Mouse (Mus musculus): ENCODE measurements at regions not wholly inside any gene's neighbourhood (a gene's known extent, or its start where the extent isn't known, plus 50 kb on each side); places are given as distances from the start of the nearest gene placed in this dataset.

- H3K36me3 ChIP-seq: no peaks in the 10 kb centered on the region
- no peak overlapping the region for H3K4me2 ChIP-seq
- H3K9me3 ChIP-seq: no peaks in the 10 kb centered on the region
- no peak overlapping the region for H3K4me3 ChIP-seq (replicated peaks)
- no peak overlapping the region for H3K27ac ChIP-seq
- no peaks in the 10 kb centered on the region for H3K4me1 ChIP-seq
- WGBS: 77% methylated on average over 7 of the region's 7 CpGs
- ATAC-seq (ENCODE audit: insufficient read depth, low FRiP score, low read depth): no peak
- H3K27me3 ChIP-seq (replicated peaks): no peaks in the 10 kb centered on the region
- no peak overlapping the region for H3K9ac ChIP-seq
Observed at GRCm38 (mm10) chr10:92625781-92626180, 96.4 kb downstream of the Nedd1 start.

GRCm38 (mm10) chr10:92615684-92616379 is 106.4 kb downstream of the Nedd1 start:
- Histone ChIP-seq H3K4me2 (no peak overlapping the region), H3K36me3 (no peaks in the 10 kb centered on the region), H3K4me1 (no peaks in the 10 kb centered on the region), H3K4me3 (replicated peaks) (no peak overlapping the region), H3K27ac (no peak overlapping the region), H3K27me3 (replicated peaks) (no peaks in the 10 kb centered on the region), H3K9ac (no peak overlapping the region), H3K9me3 (no peaks in the 10 kb centered on the region)
- WGBS: 70% methylated on average over 4 of the region's 5 CpGs
- no peak for ATAC-seq (ENCODE audit: insufficient read depth, low FRiP score, low read depth)

GRCm38 (mm10) chr10:92614341-92614740 is 107.9 kb downstream of the Nedd1 start:
- no peaks in the 10 kb centered on the region for H3K27me3 ChIP-seq (replicated peaks)
- H3K4me2 ChIP-seq: no peak overlapping the region
- H3K4me1 ChIP-seq: no peaks in the 10 kb centered on the region
- H3K9ac ChIP-seq: no peak overlapping the region
- ATAC-seq (ENCODE audit: insufficient read depth, low FRiP score, low read depth): no peak
- no peaks in the 10 kb centered on the region for H3K36me3 ChIP-seq
- 79% methylated on average over 6 of the region's 6 CpGs for WGBS
- no peak overlapping the region for H3K27ac ChIP-seq
- no peak overlapping the region for H3K4me3 ChIP-seq (replicated peaks)
- H3K9me3 ChIP-seq: no peaks in the 10 kb centered on the region

- H3K27me3 ChIP-seq (replicated peaks): no peaks in the 10 kb centered on the region
- no peak for ATAC-seq (ENCODE audit: insufficient read depth, low FRiP score, low read depth)
- no peak overlapping the region for H3K4me3 ChIP-seq (replicated peaks)
- WGBS: 70% methylated on average over 3 of the region's 3 CpGs
- no peaks in the 10 kb centered on the region for H3K36me3 ChIP-seq
- H3K9me3 ChIP-seq: no peaks in the 10 kb centered on the region
- no peak overlapping the region for H3K27ac ChIP-seq
- H3K4me1 ChIP-seq: no peaks in the 10 kb centered on the region
- no peak overlapping the region for H3K4me2 ChIP-seq
- H3K9ac ChIP-seq: no peak overlapping the region
Observed at GRCm38 (mm10) chr10:92611060-92611459, 111.2 kb downstream of the Nedd1 start.

- Histone ChIP-seq H3K9me3 (no peaks in the 10 kb centered on the region), H3K27me3 (replicated peaks) (no peaks in the 10 kb centered on the region), H3K27ac (no peak overlapping the region), H3K4me3 (replicated peaks) (no peak overlapping the region), H3K9ac (no peak overlapping the region), H3K36me3 (no peaks in the 10 kb centered on the region), H3K4me2 (no peak overlapping the region), H3K4me1 (no peaks in the 10 kb centered on the region)
- 54% methylated on average over 4 of the region's 4 CpGs for WGBS
- no peak for ATAC-seq (ENCODE audit: insufficient read depth, low FRiP score, low read depth)
Observed at GRCm38 (mm10) chr10:92606761-92607160, 115.5 kb downstream of the Nedd1 start.

- H3K36me3 ChIP-seq: no peaks in the 10 kb centered on the region
- no peaks in the 10 kb centered on the region for H3K27me3 ChIP-seq (replicated peaks)
- no peak overlapping the region for H3K4me2 ChIP-seq
- no peak overlapping the region for H3K4me3 ChIP-seq (replicated peaks)
- no peaks in the 10 kb centered on the region for H3K4me1 ChIP-seq
- H3K9me3 ChIP-seq: no peaks in the 10 kb centered on the region
- no peak overlapping the region for H3K9ac ChIP-seq
- WGBS: 85% methylated on average over 3 of the region's 3 CpGs
- no peak overlapping the region for H3K27ac ChIP-seq
- no peak for ATAC-seq (ENCODE audit: insufficient read depth, low FRiP score, low read depth)
Observed at GRCm38 (mm10) chr10:92605646-92606045, 116.6 kb downstream of the Nedd1 start.

GRCm38 (mm10) chr10:92600116-92600515 is 122.1 kb downstream of the Nedd1 start:
- Histone ChIP-seq H3K4me2 (no peak overlapping the region), H3K4me3 (replicated peaks) (no peak overlapping the region), H3K9me3 (no peaks in the 10 kb centered on the region), H3K27me3 (replicated peaks) (no peaks in the 10 kb centered on the region), H3K27ac (no peak overlapping the region), H3K9ac (no peak overlapping the region), H3K4me1 (no peaks in the 10 kb centered on the region), H3K36me3 (no peaks in the 10 kb centered on the region)
- no peak for ATAC-seq (ENCODE audit: insufficient read depth, low FRiP score, low read depth)
- WGBS: 76% methylated on average over 4 of the region's 4 CpGs

- 25% methylated on average over 6 of the region's 6 CpGs for WGBS
- H3K27ac ChIP-seq: no peak overlapping the region
- H3K4me2 ChIP-seq: no peak overlapping the region
- no peak overlapping the region for H3K4me3 ChIP-seq (replicated peaks)
- no peak overlapping the region for H3K9ac ChIP-seq
- no peaks in the 10 kb centered on the region for H3K27me3 ChIP-seq (replicated peaks)
- no peak for ATAC-seq (ENCODE audit: insufficient read depth, low FRiP score, low read depth)
- H3K4me1 ChIP-seq: no peaks in the 10 kb centered on the region
- H3K36me3 ChIP-seq: no peaks in the 10 kb centered on the region
- H3K9me3 ChIP-seq: no peaks in the 10 kb centered on the region
Observed at GRCm38 (mm10) chr10:92595496-92596355, 126.5 kb downstream of the Nedd1 start.

- no peak overlapping the region for H3K4me2 ChIP-seq
- no peaks in the 10 kb centered on the region for H3K36me3 ChIP-seq
- H3K9me3 ChIP-seq: no peaks in the 10 kb centered on the region
- H3K27me3 ChIP-seq (replicated peaks): no peaks in the 10 kb centered on the region
- no peak overlapping the region for H3K27ac ChIP-seq
- no peak for ATAC-seq (ENCODE audit: insufficient read depth, low FRiP score, low read depth)
- H3K4me1 ChIP-seq: no peaks in the 10 kb centered on the region
- no peak overlapping the region for H3K4me3 ChIP-seq (replicated peaks)
- H3K9ac ChIP-seq: no peak overlapping the region
- WGBS: 46% methylated on average over 7 of the region's 7 CpGs
Observed at GRCm38 (mm10) chr10:92593947-92594460, 128.2 kb downstream of the Nedd1 start.

- H3K36me3 ChIP-seq: no peaks in the 10 kb centered on the region
- H3K27ac ChIP-seq: no peak overlapping the region
- no peaks in the 10 kb centered on the region for H3K9me3 ChIP-seq
- H3K4me2 ChIP-seq: no peak overlapping the region
- ATAC-seq (ENCODE audit: insufficient read depth, low FRiP score, low read depth): no peak
- no peaks in the 10 kb centered on the region for H3K4me1 ChIP-seq
- H3K4me3 ChIP-seq (replicated peaks): no peak overlapping the region
- 77% methylated on average over 2 of the region's 2 CpGs for WGBS
- no peaks in the 10 kb centered on the region for H3K27me3 ChIP-seq (replicated peaks)
- no peak overlapping the region for H3K9ac ChIP-seq
Observed at GRCm38 (mm10) chr10:92578872-92579271, 143.3 kb downstream of the Nedd1 start.

GRCm38 (mm10) chr10:92570496-92570895 is 151.7 kb downstream of the Nedd1 start:
- H3K9me3 ChIP-seq: no peaks in the 10 kb centered on the region
- no peak for ATAC-seq (ENCODE audit: insufficient read depth, low FRiP score, low read depth)
- H3K27ac ChIP-seq: no peak overlapping the region
- no peaks in the 10 kb centered on the region for H3K4me1 ChIP-seq
- H3K4me2 ChIP-seq: no peak overlapping the region
- H3K4me3 ChIP-seq (replicated peaks): no peak overlapping the region
- H3K9ac ChIP-seq: no peak overlapping the region
- no peaks in the 10 kb centered on the region for H3K36me3 ChIP-seq
- no peaks in the 10 kb centered on the region for H3K27me3 ChIP-seq (replicated peaks)

GRCm38 (mm10) chr10:92557463-92557862 is 164.8 kb downstream of the Nedd1 start:
- WGBS: 68% methylated on average over 4 of the region's 4 CpGs
- Histone ChIP-seq H3K9ac (no peak overlapping the region), H3K27me3 (replicated peaks) (no peaks in the 10 kb centered on the region), H3K4me1 (peaks cover 9% of the 10 kb centered on the region; the same call in 1 of the 2 replicates), H3K27ac (no peak overlapping the region), H3K4me2 (no peak overlapping the region), H3K4me3 (replicated peaks) (no peak overlapping the region), H3K36me3 (no peaks in the 10 kb centered on the region), H3K9me3 (no peaks in the 10 kb centered on the region)
- ATAC-seq (ENCODE audit: insufficient read depth, low FRiP score, low read depth): no peak

All from stomach, embryonic 15.5 days (tissue).